ENCODE assay signal across 12 mouse cellular contexts in genomic region chr1:75388898-75389515, GRCm38 (mm10). TPM values are rescaled to one million over a fixed set of nuclear protein-coding genes. Genes with fewer than 3 reads are reported as not detected.
DNase-seq lines count a peak whose midpoint lies in the region; ATAC-seq and TF ChIP-seq lines count a peak whose summit lies in the region.
"Had no signal": no experiment of that assay in that cellular context is flagged by ENCODE, and none has a peak within 500 bp of the region (broad histone marks: within the 10 kb centered on the region; RNA-seq: fewer than 3 reads in every experiment).

No protein-coding gene starts in this region.

- DNase-seq in heart, adult 8-10 months (ENCODE audit: low spot score) = no peak
- no peak for DNase-seq in embryonic facial prominence, embryonic 10.5 days (ENCODE audit: low spot score)
- no peak for DNase-seq in midbrain, embryonic 14.5 days
- no peak for DNase-seq in ovary, postnatal 36 days (ENCODE audit: low spot score)
- DNase-seq in thymus, adult 2 months = no peak
- no peak for DNase-seq in left cerebral cortex, postnatal 25 days (ENCODE audit: low spot score in 2 of 2)
- DNase-seq: adrenal gland, postnatal 25 days; kidney, adult 2 months; lung, postnatal 36 days had no signal

- peaks cover 47% of the 10 kb centered on the region for H3K27me3 ChIP-seq in heart, embryonic 13.5 days (replicated peaks)
- peaks cover 73% of the 10 kb centered on the region for H3K27me3 ChIP-seq in embryonic facial prominence, embryonic 10.5 days (replicated peaks; ENCODE audit: low read depth, poor library complexity, severe bottlenecking)
- H3K27me3 ChIP-seq in hindbrain, embryonic 12.5 days = peaks cover 61% of the 10 kb centered on the region
- H3K27me3 ChIP-seq in midbrain, embryonic 14.5 days (ENCODE audit: control insufficient read depth, insufficient read depth, low read length) = peaks cover 37% of the 10 kb centered on the region
- peaks cover 5% of the 10 kb centered on the region; the same call in 1 of the 2 replicates for H3K27me3 ChIP-seq in thymus, adult 2 months (ENCODE audit: control insufficient read depth, insufficient read depth, low read length)
- H3K27me3 ChIP-seq: CH12.LX had no signal

- H3K4me2 ChIP-seq in heart, embryonic 13.5 days = peak overlapping the region; percentile 60
- peak overlapping the region; percentile 47 for H3K4me2 ChIP-seq in hindbrain, embryonic 12.5 days (replicated peaks)
- peak overlapping the region; percentile 49 for H3K4me2 ChIP-seq in midbrain, embryonic 14.5 days (ENCODE audit: low read length)

- no peak for ATAC-seq in heart, embryonic 13.5 days (ENCODE audit: extremely low read depth, insufficient number of reproducible peaks, low FRiP score, low TSS enrichment)
- no peak for ATAC-seq in hindbrain, embryonic 12.5 days (ENCODE audit: low FRiP score)
- no peak for ATAC-seq in midbrain, embryonic 14.5 days (ENCODE audit: low FRiP score, low TSS enrichment)

- 39% methylated on average over 23 of the region's 23 CpGs for WGBS in heart, embryonic 13.5 days
- WGBS in embryonic facial prominence, embryonic 10.5 days = 21% methylated on average over 23 of the region's 23 CpGs
- 24% methylated on average over 23 of the region's 23 CpGs for WGBS in hindbrain, embryonic 12.5 days
- WGBS in midbrain, embryonic 14.5 days = 16% methylated on average over 23 of the region's 23 CpGs
- WGBS in thymus, adult 2 months = 31% methylated on average over 23 of the region's 23 CpGs

- no peak for TF ChIP-seq CTCF in thymus, adult 2 months (IDR thresholded peaks at IDR 0.05; ENCODE audit: borderline replicate concordance, control insufficient read depth, extremely low read depth, insufficient read depth, low read length, poor library complexity)

- peaks cover 81% of the 10 kb centered on the region for H3K4me1 ChIP-seq in heart, embryonic 13.5 days
- peaks cover 63% of the 10 kb centered on the region for H3K4me1 ChIP-seq in embryonic facial prominence, embryonic 10.5 days
- H3K4me1 ChIP-seq in hindbrain, embryonic 12.5 days = peaks cover 46% of the 10 kb centered on the region
- peaks cover 44% of the 10 kb centered on the region for H3K4me1 ChIP-seq in midbrain, embryonic 14.5 days (ENCODE audit: control insufficient read depth, insufficient read depth, low read length)
- H3K4me1 ChIP-seq in thymus, adult 2 months (replicated peaks; ENCODE audit: control insufficient read depth, insufficient read depth, low read length) = no peaks in the 10 kb centered on the region

- H3K9ac ChIP-seq in heart, embryonic 13.5 days = peak overlapping the region; percentile 74
- peak overlapping the region; percentile 51; the same call in 1 of the 2 replicates for H3K9ac ChIP-seq in hindbrain, embryonic 12.5 days
- peak overlapping the region; percentile 43; the same call in 1 of the 2 replicates for H3K9ac ChIP-seq in midbrain, embryonic 14.5 days (replicated peaks; ENCODE audit: low read length)

- intact Hi-C loops in left cerebral cortex, postnatal 25 days (cut with DNase I) = loop anchor here (5.0 kb wide), 1 partner anchor 47 kb away; no protein-coding TSS in a partner anchor

- H3K4me3 ChIP-seq in heart, embryonic 13.5 days = peak overlapping the region; percentile 33; the same call in 1 of the 2 replicates
- peak overlapping the region; percentile 54 for H3K4me3 ChIP-seq in embryonic facial prominence, embryonic 10.5 days
- H3K4me3 ChIP-seq in hindbrain, embryonic 12.5 days = peak overlapping the region; percentile 28; the same call in 1 of the 2 replicates
- H3K4me3 ChIP-seq in midbrain, embryonic 14.5 days (replicated peaks; ENCODE audit: low read depth, low read length) = peak overlapping the region; percentile 26; the same call in 1 of the 2 replicates
- H3K4me3 ChIP-seq in thymus, adult 2 months (ENCODE audit: control insufficient read depth, insufficient read depth, low read length) = no peak overlapping the region

- no peak for TF ChIP-seq POLR2A in thymus, adult 2 months (IDR thresholded peaks at IDR 0.05; ENCODE audit: control insufficient read depth, extremely low read depth, insufficient read depth, low read length, poor library complexity)

- peaks cover 51% of the 10 kb centered on the region for H3K36me3 ChIP-seq in heart, embryonic 13.5 days
- H3K36me3 ChIP-seq in embryonic facial prominence, embryonic 10.5 days (replicated peaks) = peaks cover 54% of the 10 kb centered on the region
- peaks cover 3% of the 10 kb centered on the region; the same call in 1 of the 2 replicates for H3K36me3 ChIP-seq in hindbrain, embryonic 12.5 days
- H3K36me3 ChIP-seq in midbrain, embryonic 14.5 days (ENCODE audit: control insufficient read depth, insufficient read depth, low read length) = peaks cover 6% of the 10 kb centered on the region; the same call in 1 of the 2 replicates
- H3K36me3 ChIP-seq in thymus, adult 2 months (ENCODE audit: control insufficient read depth, insufficient read depth, low read length) = no peaks in the 10 kb centered on the region

- H3K9me3 ChIP-seq in heart, embryonic 13.5 days = no peaks in the 10 kb centered on the region
- no peaks in the 10 kb centered on the region for H3K9me3 ChIP-seq in embryonic facial prominence, embryonic 10.5 days
- H3K9me3 ChIP-seq in hindbrain, embryonic 12.5 days (replicated peaks) = no peaks in the 10 kb centered on the region
- H3K9me3 ChIP-seq in midbrain, embryonic 14.5 days (ENCODE audit: control insufficient read depth, low read length) = no peaks in the 10 kb centered on the region

- no peak overlapping the region for H3K27ac ChIP-seq in heart, embryonic 13.5 days (replicated peaks)
- H3K27ac ChIP-seq in embryonic facial prominence, embryonic 10.5 days (replicated peaks) = peak overlapping the region; percentile 71
- H3K27ac ChIP-seq in hindbrain, embryonic 12.5 days = no peak overlapping the region
- no peak overlapping the region for H3K27ac ChIP-seq in midbrain, embryonic 14.5 days (replicated peaks; ENCODE audit: low read depth, low read length)
- H3K27ac ChIP-seq in thymus, adult 2 months (ENCODE audit: control insufficient read depth, insufficient read depth, low read length) = no peak overlapping the region

RNA-seq across cellular contexts. Expression of gene Speg, which starts 13.9 kb away (rescaled TPM):
- 55.1 and 58.8 TPM in 2 replicates for polyA plus RNA-seq in heart, embryonic 13.5 days (2015; fragmentation: Nextera tagmentation; extraction: Ambion mirVana)
- 100 to 1,000 TPM; 131 to 145 (median 137) TPM for total RNA-seq in heart, adult 8-10 months (2022)
- polyA plus RNA-seq in embryonic facial prominence, embryonic 10.5 days (2016; fragmentation: Nextera tagmentation; extraction: Ambion mirVana) = 30.2 and 30.6 TPM in 2 replicates
- 19.1 and 19.7 TPM in 2 replicates for polyA plus RNA-seq in hindbrain, embryonic 12.5 days (2016; fragmentation: Nextera tagmentation; extraction: Ambion mirVana)
- 15.6 and 19.4 TPM in 2 replicates for polyA plus RNA-seq in midbrain, embryonic 14.5 days (2014; fragmentation: Nextera tagmentation; extraction: Ambion mirVana)
- polyA plus RNA-seq in thymus, adult 2 months (2012; rRNA removed) = 11.0 and 12.1 TPM in 2 replicates
- total RNA-seq in left cerebral cortex, postnatal 25 days (2021) = 100 to 1,000 TPM; 192 to 208 TPM

RNA-seq across cellular contexts. Expression of gene Des, which starts 28.9 kb away (rescaled TPM):
- 393 and 426 TPM in 2 replicates for polyA plus RNA-seq in heart, embryonic 13.5 days (2015; fragmentation: Nextera tagmentation; extraction: Ambion mirVana)
- total RNA-seq in heart, adult 8-10 months (2022) = 1,000 to 10,000 TPM; 1,263 to 1,551 (median 1,367) TPM
- 10.4 and 15.6 TPM in 2 replicates for polyA plus RNA-seq in embryonic facial prominence, embryonic 10.5 days (2016; fragmentation: Nextera tagmentation; extraction: Ambion mirVana)
- polyA plus RNA-seq in hindbrain, embryonic 12.5 days (2016; fragmentation: Nextera tagmentation; extraction: Ambion mirVana) = 2.3 and 10.5 TPM in 2 replicates
- polyA plus RNA-seq in midbrain, embryonic 14.5 days (2014; fragmentation: Nextera tagmentation; extraction: Ambion mirVana) = 0.32 and 1.4 TPM in 2 replicates
- 6.8 and 31.6 TPM in 2 replicates for polyA plus RNA-seq in thymus, adult 2 months (2012; rRNA removed)
- 1 to 10 TPM in 1 of 2 experiments, under 1 TPM in 1; 0.99 to 1.1 TPM for total RNA-seq in left cerebral cortex, postnatal 25 days (2021)

RNA-seq across cellular contexts. Expression of gene Gmppa, which starts 46.7 kb away (rescaled TPM):
- 70.7 and 73.7 TPM in 2 replicates for polyA plus RNA-seq in heart, embryonic 13.5 days (2015; fragmentation: Nextera tagmentation; extraction: Ambion mirVana)
- total RNA-seq in heart, adult 8-10 months (2022) = 10 to 100 TPM; 34.1 to 44.8 (median 40.8) TPM
- polyA plus RNA-seq in embryonic facial prominence, embryonic 10.5 days (2016; fragmentation: Nextera tagmentation; extraction: Ambion mirVana) = 57.1 and 61.3 TPM in 2 replicates
- polyA plus RNA-seq in hindbrain, embryonic 12.5 days (2016; fragmentation: Nextera tagmentation; extraction: Ambion mirVana) = 73.1 and 74.1 TPM in 2 replicates
- polyA plus RNA-seq in midbrain, embryonic 14.5 days (2014; fragmentation: Nextera tagmentation; extraction: Ambion mirVana) = 75.7 and 75.9 TPM in 2 replicates
- 102 and 128 TPM in 2 replicates for polyA plus RNA-seq in thymus, adult 2 months (2012; rRNA removed)
- 10 to 100 TPM; 58.8 to 61.0 TPM for total RNA-seq in left cerebral cortex, postnatal 25 days (2021)

Comparison
In these comparisons a context has a peak if more than half of its experiments do, and no peak if none do; other contexts are left out.
1. RNA of gene Des, which starts 28.9 kb away (polyA plus RNA-seq): 393 to 426 TPM in heart, embryonic 13.5 days; 6.8 to 31.6 TPM in thymus, adult 2 months, 10.4 to 15.6 TPM in embryonic facial prominence, embryonic 10.5 days, 2.3 to 10.5 TPM in hindbrain, embryonic 12.5 days and 0.32 to 1.4 TPM in midbrain, embryonic 14.5 days; every median in the first group is over 10 times any median in the second.
2. Peak in every context shown above with its lines, with median percentiles within 50 percentile points of each other: H3K4me2 ChIP-seq and H3K9ac ChIP-seq.